Mouse (Mus musculus) lung, postnatal 0 days (tissue): ENCODE measurements around the gene Smpd3. TPM values are rescaled to one million over a fixed set of nuclear protein-coding genes. Genes with fewer than 3 reads are reported as not detected.

ENCODE experiments used
- ATAC-seq: fragments of 200-750 bp; cut with Nextera tagmentation; 2 replicates; pipeline ENCODE4 v1.8.0; 2017; ENCODE audit warnings: moderate library complexity
- DNase-seq: peaks from one replicate; pipeline ENCODE4 v3.0.0-alpha.2; 2016; ENCODE audit warnings: low spot score
- H3K27ac ChIP-seq: fragments of 300-500 bp; sonication (generic); 2 replicates; pipeline ENCODE4 v1.5.1; 2014; ENCODE audit warnings: antibody characterized with exemption, mild to moderate bottlenecking, low read length, mixed read lengths
- H3K27me3 ChIP-seq: fragments of 300-500 bp; sonication (generic); replicated peaks from 2 replicates; pipeline ENCODE4 v1.6.1; 2014; ENCODE audit warnings: low read length, mixed read lengths; ENCODE audit not compliant: insufficient read depth
- H3K36me3 ChIP-seq: fragments of 300-500 bp; sonication (generic); 2 replicates; pipeline ENCODE4 v1.6.1; 2014; ENCODE audit warnings: low read length, mixed read lengths; ENCODE audit not compliant: insufficient read depth
- H3K4me1 ChIP-seq: fragments of 300-500 bp; sonication (generic); 2 replicates; pipeline ENCODE4 v1.6.1; 2014; ENCODE audit warnings: antibody characterized with exemption, low read depth, low read length, mixed read lengths; ENCODE audit not compliant: insufficient read depth
- H3K4me2 ChIP-seq: fragments of 300-500 bp; sonication (generic); replicated peaks from 2 replicates; pipeline ENCODE4 v1.6.1; 2014; ENCODE audit warnings: low read depth, mild to moderate bottlenecking, low read length, moderate library complexity, mixed read lengths
- H3K4me3 ChIP-seq: fragments of 300-500 bp; sonication (generic); 2 replicates; pipeline ENCODE4 v1.5.1; 2014; ENCODE audit warnings: low read depth, low read length
- H3K9ac ChIP-seq: fragments of 300-500 bp; sonication (generic); replicated peaks from 2 replicates; pipeline ENCODE4 v1.6.1; 2014; ENCODE audit warnings: low read depth, mild to moderate bottlenecking
- H3K9me3 ChIP-seq: fragments of 300-500 bp; sonication (generic); 2 replicates; pipeline ENCODE4 v1.6.1; 2016; ENCODE audit warnings: low read length, mixed read lengths
- CTCF ChIP-seq: IDR thresholded peaks from 2 replicates; pipeline ENCODE4 v1.5.1; 2016; ENCODE audit warnings: antibody characterized with exemption, mild to moderate bottlenecking
- EP300 ChIP-seq: IDR thresholded peaks from 2 replicates; pipeline ENCODE4 v1.6.1; 2016; ENCODE audit warnings: antibody characterized with exemption, mild to moderate bottlenecking, control low read depth
- WGBS: fragments of 180-500 bp; shearing (Covaris S2); extraction: QIAGEN DNeasy Blood & Tissue Kit; methylation state at CpG from one replicate; pipeline ENCODE4 v1.1.7; 2014; 5-methylcytosine and 5-hydroxymethylcytosine counted together
- polyA plus RNA-seq: library from polyadenylated mRNA; unstranded; fragments of >200 nt; fragmentation: Nextera tagmentation; extraction: Ambion mirVana; gene quantifications from 2 replicates; pipeline ENCODE4 v1.2.1, GENCODE M21; 2015

Gene Smpd3
- polyA plus RNA-seq, 1 experiment from 2014 or later = 1.7 TPM

DNA sequence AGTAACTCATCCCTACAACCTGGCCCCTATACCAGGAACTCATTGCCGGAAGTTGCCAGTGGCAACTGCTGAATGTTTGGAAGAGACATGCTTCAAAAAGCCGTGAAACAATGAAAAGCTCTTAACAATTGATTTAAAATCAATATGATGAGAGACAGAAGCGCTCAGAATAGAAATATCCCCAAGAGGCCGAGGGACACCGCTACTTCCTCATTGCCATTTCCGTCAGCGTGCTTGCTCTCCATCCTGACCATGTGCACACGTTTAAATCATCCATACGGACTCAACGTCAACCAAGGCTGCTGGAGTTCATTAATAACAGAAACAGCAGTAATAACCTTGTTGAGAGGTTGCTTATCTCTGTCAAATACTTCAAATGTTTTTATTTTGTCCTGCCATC is 21.3 kb downstream of the Smpd3 start:
- no peak for DNase-seq

DNA sequence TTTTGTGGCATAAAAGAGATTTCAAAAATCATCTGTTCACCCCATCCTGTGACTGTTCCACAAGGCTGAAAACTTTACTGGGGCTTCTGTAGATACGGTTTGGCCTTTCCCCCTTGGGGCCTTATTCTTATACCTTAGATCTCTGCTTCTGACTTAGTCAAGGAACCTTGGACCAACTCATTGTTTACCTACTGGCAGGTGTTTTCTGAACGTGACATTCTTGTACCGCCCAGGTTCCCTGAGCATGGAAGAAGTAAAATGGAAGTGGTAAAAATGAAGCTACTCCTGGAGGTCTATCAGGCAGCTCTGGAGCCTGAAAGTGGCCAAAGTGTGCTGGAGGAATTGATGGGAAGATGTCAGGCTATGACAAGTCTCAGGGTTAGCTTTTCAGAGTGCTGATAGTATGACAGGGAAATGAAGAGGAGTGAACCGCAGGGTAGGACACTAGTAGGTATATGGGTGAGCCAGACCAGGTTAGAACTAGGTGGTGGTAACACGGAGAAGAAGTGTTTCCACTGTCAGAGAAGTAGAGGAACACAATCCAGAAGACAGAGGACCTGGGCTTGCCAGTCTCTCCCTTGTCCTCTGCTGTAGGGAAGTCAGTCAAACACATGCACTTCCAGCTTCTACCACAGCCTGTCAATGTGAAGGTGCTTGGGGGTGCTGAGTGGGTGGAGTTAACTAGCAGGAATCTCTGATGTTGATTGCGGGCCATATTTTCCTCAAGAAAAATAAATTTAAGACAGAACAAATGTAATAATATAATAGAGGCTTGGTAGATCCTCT is 22.2 kb downstream of the Smpd3 start:
- 75% methylated on average over 6 of the region's 6 CpGs for WGBS
- H3K27me3 ChIP-seq = no peaks in the 10 kb centered on the region
- H3K4me1 ChIP-seq = no peaks in the 10 kb centered on the region
- ATAC-seq = no peak
- H3K4me3 ChIP-seq = no peak overlapping the region
- no peak for DNase-seq
- no peak for TF ChIP-seq CTCF
- no peak for TF ChIP-seq EP300
- no peaks in the 10 kb centered on the region for H3K9me3 ChIP-seq
- H3K9ac ChIP-seq = no peak overlapping the region
- H3K27ac ChIP-seq = no peak overlapping the region
- H3K4me2 ChIP-seq = no peak overlapping the region
- no peaks in the 10 kb centered on the region for H3K36me3 ChIP-seq

More for the DNA sequence above, 21.3 kb downstream of the Smpd3 start:
- Histone ChIP-seq H3K4me3 (no peak overlapping the region), H3K9me3 (no peaks in the 10 kb centered on the region), H3K4me1 (no peaks in the 10 kb centered on the region), H3K27me3 (no peaks in the 10 kb centered on the region), H3K36me3 (no peaks in the 10 kb centered on the region), H3K27ac (no peak overlapping the region), H3K9ac (no peak overlapping the region), H3K4me2 (no peak overlapping the region)
- TF ChIP-seq CTCF (no peak), EP300 (no peak)
- 51% methylated on average over 10 of the region's 10 CpGs for WGBS
- no peak for ATAC-seq

DNA sequence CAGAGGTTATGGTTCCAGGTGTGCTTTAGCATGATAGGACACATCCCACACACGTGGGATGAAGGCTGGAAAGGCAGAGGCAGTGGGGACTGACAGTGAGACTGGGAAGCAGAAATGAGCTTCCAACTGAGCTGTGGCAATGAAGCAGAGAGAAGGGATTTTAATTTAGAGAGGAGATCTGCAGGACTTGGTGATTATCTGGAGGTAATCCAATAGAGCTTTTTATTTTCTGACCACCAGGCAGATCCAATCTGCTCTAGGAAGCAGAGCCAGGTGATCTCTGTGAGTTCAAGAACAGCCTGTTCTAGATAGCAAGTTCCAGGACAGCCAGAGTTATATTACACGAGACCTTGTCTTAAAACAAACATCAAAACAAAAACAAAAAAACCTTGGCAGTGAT is 24.0 kb downstream of the Smpd3 start:
- TF ChIP-seq CTCF = no peak
- no peak for TF ChIP-seq EP300
- no peak for DNase-seq

DNA sequence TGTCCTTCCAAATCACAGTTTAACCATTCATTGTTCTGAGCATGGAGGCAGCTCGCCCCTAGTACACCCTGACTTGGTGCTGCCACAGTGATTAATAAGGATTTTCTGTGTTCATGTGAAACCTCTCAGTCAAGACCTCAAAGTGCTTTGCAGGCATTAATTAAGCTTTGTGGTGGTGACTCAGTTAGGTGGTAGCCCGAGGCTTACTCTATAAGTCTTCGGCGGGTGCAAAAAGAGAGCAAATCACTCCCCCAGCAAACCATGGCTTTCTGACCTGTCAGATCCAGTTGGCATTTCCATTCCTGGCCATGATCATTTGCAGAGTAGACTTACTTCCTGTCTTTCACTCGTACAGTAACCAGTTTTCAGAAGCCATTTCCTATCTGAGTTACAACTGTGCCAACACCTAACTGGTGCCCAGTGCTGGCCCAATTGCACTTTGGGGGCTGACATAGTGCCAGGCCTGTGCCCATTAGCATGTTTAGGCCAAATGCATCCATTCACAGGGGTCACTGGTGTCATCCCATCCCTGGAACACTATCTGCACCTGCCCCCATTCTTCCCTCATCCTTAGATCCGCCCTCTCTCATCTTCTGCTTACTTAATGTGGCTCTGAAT is 24.6 kb downstream of the Smpd3 start:
- Histone ChIP-seq H3K9ac (no peak overlapping the region), H3K4me2 (no peak overlapping the region), H3K27ac (no peak overlapping the region), H3K9me3 (no peaks in the 10 kb centered on the region), H3K4me3 (no peak overlapping the region), H3K4me1 (no peaks in the 10 kb centered on the region), H3K27me3 (no peaks in the 10 kb centered on the region), H3K36me3 (no peaks in the 10 kb centered on the region)
- ATAC-seq = no peak
- TF ChIP-seq EP300 = no peak
- TF ChIP-seq CTCF = no peak
- WGBS = 79% methylated on average over 6 of the region's 6 CpGs
- DNase-seq = no peak

More for the DNA sequence above, 24.0 kb downstream of the Smpd3 start:
- H3K4me2 ChIP-seq = no peak overlapping the region
- H3K27me3 ChIP-seq = no peaks in the 10 kb centered on the region
- no peaks in the 10 kb centered on the region for H3K36me3 ChIP-seq
- 51% methylated on average over 2 of the region's 2 CpGs for WGBS
- no peaks in the 10 kb centered on the region for H3K9me3 ChIP-seq
- no peak for ATAC-seq
- H3K9ac ChIP-seq = no peak overlapping the region
- no peak overlapping the region for H3K27ac ChIP-seq
- no peak overlapping the region for H3K4me3 ChIP-seq
- no peaks in the 10 kb centered on the region for H3K4me1 ChIP-seq

DNA sequence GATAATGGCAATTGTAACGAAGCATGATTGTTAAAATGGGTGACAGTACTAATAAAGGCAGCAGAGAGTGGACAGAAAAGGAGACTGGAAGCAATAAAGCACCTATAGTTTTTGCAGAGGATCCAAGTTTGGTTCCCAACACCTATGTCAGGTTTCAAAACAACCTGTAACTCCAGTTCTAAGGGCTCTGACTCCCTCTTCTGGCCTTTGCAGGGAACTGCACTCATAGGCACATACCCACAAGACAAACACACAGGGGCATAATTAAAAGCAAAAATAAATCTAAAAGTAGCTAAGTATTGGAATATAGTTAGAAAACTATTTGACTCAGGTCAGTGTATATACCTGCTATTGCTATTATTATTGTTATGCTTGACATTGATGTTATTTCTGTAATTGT is 25.8 kb downstream of the Smpd3 start:
- DNase-seq (no peak), ATAC-seq (no peak)
- Histone ChIP-seq H3K9me3 (no peaks in the 10 kb centered on the region), H3K27me3 (no peaks in the 10 kb centered on the region), H3K27ac (no peak overlapping the region), H3K4me2 (no peak overlapping the region), H3K9ac (no peak overlapping the region), H3K4me3 (no peak overlapping the region), H3K36me3 (no peaks in the 10 kb centered on the region), H3K4me1 (no peaks in the 10 kb centered on the region)
- TF ChIP-seq EP300 (no peak), CTCF (peak; percentile 34)
- 92% methylated on average over 1 of the region's 1 CpGs for WGBS

DNA sequence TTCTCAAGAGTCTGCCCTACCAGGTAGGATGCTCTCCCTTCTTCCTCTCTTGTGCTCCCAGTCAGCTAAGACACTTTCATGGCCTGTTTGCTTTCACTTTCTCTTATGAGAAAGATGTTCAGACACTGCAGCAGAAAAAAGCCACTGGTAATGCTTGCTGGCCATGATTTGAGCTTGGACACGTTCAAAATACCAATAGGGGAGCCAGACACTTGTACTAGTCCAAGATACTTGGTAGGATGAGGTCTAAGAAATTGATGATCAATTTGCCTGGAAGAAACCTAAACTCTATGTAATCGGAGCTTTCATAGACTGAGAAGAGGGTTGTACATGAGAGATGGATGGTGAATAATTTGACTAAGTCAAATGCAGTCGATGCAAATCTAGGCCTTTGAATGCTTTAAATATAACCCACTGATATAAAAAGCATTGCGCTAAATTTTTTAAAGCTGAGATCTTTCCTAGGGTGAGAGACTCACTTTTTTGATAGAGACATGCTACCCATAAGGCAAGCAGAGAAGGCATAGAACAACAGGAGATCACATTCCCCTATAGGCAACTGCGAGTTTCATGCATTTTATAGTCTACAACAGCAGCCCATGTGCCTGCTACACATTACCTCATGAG is 27.6 kb downstream of the Smpd3 start:
- Histone ChIP-seq H3K9ac (no peak overlapping the region), H3K36me3 (no peaks in the 10 kb centered on the region), H3K9me3 (no peaks in the 10 kb centered on the region), H3K27me3 (no peaks in the 10 kb centered on the region), H3K4me3 (no peak overlapping the region), H3K27ac (no peak overlapping the region), H3K4me2 (no peak overlapping the region), H3K4me1 (no peaks in the 10 kb centered on the region)
- 89% methylated on average over 5 of the region's 5 CpGs for WGBS
- ATAC-seq (no peak), DNase-seq (no peak)
- no peak for TF ChIP-seq CTCF
- TF ChIP-seq EP300 = no peak
